Mouse (Mus musculus) cerebellum, postnatal 4 days (tissue): ENCODE results near the gene Vps33a.
A peak's percentile ranks its signal among the peaks of the same experiment; 100 is the strongest.

Experiments used
- DNase-seq, 2 experiments: peaks; one replicate each; pipeline ENCODE4 v3.0.0; 2022; ENCODE audit warnings: low spot score in 2 of 2, mixed read lengths in 1 of 2

Vps33a gene

GRCm38 (mm10) chr5:123572357-123573186, at the start of gene Vps33a:
Gene Vps33a, minus strand, starts transcription at chr5:123573038.
- DNase-seq: peak; percentile 97 to 98

- DNase-seq: peak in 1 of 2 experiments; percentile 43
Measured at GRCm38 (mm10) chr5:123622421-123622820, 49.6 kb upstream of the Vps33a start.

GRCm38 (mm10) chr5:123618558-123618957, 45.7 kb upstream of the Vps33a start:
- DNase-seq: peak in 1 of 2 experiments; percentile 46

- no peak for DNase-seq
Measured at GRCm38 (mm10) chr5:123614246-123614645, 41.4 kb upstream of the Vps33a start.

GRCm38 (mm10) chr5:123609843-123610242, 37.0 kb upstream of the Vps33a start:
- DNase-seq: peak; percentile 56 to 77

- DNase-seq: no peak
Measured at GRCm38 (mm10) chr5:123609416-123609815, 36.6 kb upstream of the Vps33a start.

GRCm38 (mm10) chr5:123607211-123607669, 34.4 kb upstream of the Vps33a start:
- peak in 1 of 2 experiments; percentile 18 for DNase-seq

GRCm38 (mm10) chr5:123603496-123603895, 30.7 kb upstream of the Vps33a start:
- no peak for DNase-seq

- no peak for DNase-seq
Measured at GRCm38 (mm10) chr5:123602174-123602573, 29.3 kb upstream of the Vps33a start.

GRCm38 (mm10) chr5:123599319-123599718, 26.5 kb upstream of the Vps33a start:
- DNase-seq: no peak

- DNase-seq: no peak
Measured at GRCm38 (mm10) chr5:123593622-123594280, 20.9 kb upstream of the Vps33a start.

- DNase-seq: no peak
Measured at GRCm38 (mm10) chr5:123580043-123580442, 7.2 kb upstream of the Vps33a start.

GRCm38 (mm10) chr5:123576696-123577095, 3.9 kb upstream of the Vps33a start:
- DNase-seq: no peak

GRCm38 (mm10) chr5:123573362-123573761, 524 bp upstream of the Vps33a start:
- DNase-seq: no peak

- DNase-seq: no peak
Measured at GRCm38 (mm10) chr5:123561128-123561527, 11.7 kb downstream of the Vps33a start.

GRCm38 (mm10) chr5:123559588-123559987, 13.2 kb downstream of the Vps33a start:
- no peak for DNase-seq

GRCm38 (mm10) chr5:123556451-123556850, 16.4 kb downstream of the Vps33a start:
- peak in 1 of 2 experiments; percentile 73 for DNase-seq

- DNase-seq: no peak
Measured at GRCm38 (mm10) chr5:123555693-123556092, 17.1 kb downstream of the Vps33a start.

- DNase-seq: no peak
Measured at GRCm38 (mm10) chr5:123533801-123534200, 39.0 kb downstream of the Vps33a start.

GRCm38 (mm10) chr5:123530056-123530455, 42.8 kb downstream of the Vps33a start:
- no peak for DNase-seq

- no peak for DNase-seq
Measured at GRCm38 (mm10) chr5:123528641-123529040, 44.2 kb downstream of the Vps33a start.

GRCm38 (mm10) chr5:123525916-123526495, 46.8 kb downstream of the Vps33a start:
- DNase-seq: no peak
